Mouse (Mus musculus) MEL (cell line): ENCODE data around the gene Pdzd7. TPM values are rescaled to one million over a fixed set of nuclear protein-coding genes. Genes with fewer than 3 reads are reported as not detected.

Experiments used
- DNase-seq: peaks from one replicate; pipeline ENCODE4 v3.0.0; 2011; ENCODE audit warnings: low read depth, low spot score
- H3K27ac ChIP-seq: 2 replicates; pipeline ENCODE4 v1.5.1; 2012; ENCODE audit warnings: low read depth, mild to moderate bottlenecking, control low read depth, low read length, moderate library complexity; ENCODE audit not compliant: control insufficient read depth
- H3K27me3 ChIP-seq, 2 experiments: fragments of 150-350 bp in 1 of 2; sonication (generic) in 1 of 2; 2 replicates each; pipeline ENCODE4 v1.6.1; 2012; ENCODE audit warnings: low read length in 2 of 2, mild to moderate bottlenecking in 2 of 2, improper control_type of control experiment in 1 of 2, moderate library complexity in 1 of 2; ENCODE audit not compliant: insufficient read depth in 2 of 2, control insufficient read depth in 1 of 2
- H3K36me3 ChIP-seq, 2 experiments: 2 replicates each; pipeline ENCODE4 v1.6.1; 2012 to 2014; ENCODE audit warnings: low read length in 2 of 2, improper control_type of control experiment in 1 of 2, inconsistent platforms in 1 of 2, mild to moderate bottlenecking in 1 of 2; ENCODE audit not compliant: insufficient read depth in 2 of 2, control insufficient read depth in 1 of 2
- H3K4me1 ChIP-seq, 2 experiments: fragments of 150-350 bp in 1 of 2; sonication (generic) in 1 of 2; 2 replicates each; pipeline ENCODE4 v1.6.1; 2012; ENCODE audit warnings: low read length in 2 of 2, improper control_type of control experiment in 1 of 2, mild to moderate bottlenecking in 1 of 2; ENCODE audit not compliant: insufficient read depth in 2 of 2, control insufficient read depth in 1 of 2
- H3K4me3 ChIP-seq, 2 experiments: fragments of 150-350 bp in 1 of 2; sonication (generic) in 1 of 2; 2 replicates each; pipeline ENCODE4 v1.5.1; 2012; ENCODE audit warnings: low read depth in 2 of 2, low read length in 2 of 2, mild to moderate bottlenecking in 2 of 2, moderate library complexity in 2 of 2, control low read depth in 1 of 2, improper control_type of control experiment in 1 of 2; ENCODE audit not compliant: control insufficient read depth in 1 of 2, insufficient read depth in 1 of 2
- H3K79me2 ChIP-seq: 2 replicates; pipeline ENCODE4 v1.6.1; 2012; ENCODE audit warnings: mild to moderate bottlenecking, low read length, moderate library complexity; ENCODE audit not compliant: control insufficient read depth, poor library complexity, insufficient read depth
- H3K9ac ChIP-seq: 2 replicates; pipeline ENCODE4 v1.6.1; 2012; ENCODE audit warnings: low read depth, mild to moderate bottlenecking, control low read depth, low read length, moderate library complexity; ENCODE audit not compliant: control insufficient read depth, poor library complexity, severe bottlenecking
- H3K9me3 ChIP-seq: fragments of 150-350 bp; sonication (generic); replicated peaks from 2 replicates; pipeline ENCODE4 v1.6.1; 2012; ENCODE audit warnings: mild to moderate bottlenecking, low read length, improper control_type of control experiment, moderate library complexity; ENCODE audit not compliant: insufficient read depth
- BHLHE40 ChIP-seq: IDR thresholded peaks from 2 replicates; pipeline ENCODE4 v1.6.1; 2012; ENCODE audit warnings: low read depth, mild to moderate bottlenecking, inconsistent platforms, low read length, improper control_type of control experiment, borderline replicate concordance
- CTCF ChIP-seq, 3 experiments: IDR thresholded peaks in 2 of 3; conservative IDR thresholded peaks in 1 of 3; 2 replicates each; pipeline ENCODE4 v1.5.1; 2011 to 2012; ENCODE audit warnings: low read length in 3 of 3, low read depth in 2 of 3, mild to moderate bottlenecking in 2 of 3, improper control_type of control experiment in 1 of 3, inconsistent platforms in 1 of 3, mixed read lengths in 1 of 3, moderate library complexity in 1 of 3; ENCODE audit not compliant: control insufficient read depth in 1 of 3, insufficient read depth in 1 of 3, poor library complexity in 1 of 3, severe bottlenecking in 1 of 3
- E2F4 ChIP-seq: IDR thresholded peaks from 2 replicates; pipeline ENCODE4 v1.6.1; 2011; ENCODE audit warnings: low read depth, low read length, improper control_type of control experiment, borderline replicate concordance
- ETS1 ChIP-seq: IDR thresholded peaks from 2 replicates; pipeline ENCODE4 v1.6.1; 2012; ENCODE audit warnings: low read depth, mild to moderate bottlenecking, inconsistent platforms, low read length, improper control_type of control experiment, moderate library complexity
- JUND ChIP-seq: IDR thresholded peaks from 2 replicates; pipeline ENCODE4 v1.6.1; 2011; ENCODE audit warnings: low read depth, mild to moderate bottlenecking, improper control_type of control experiment, low read length
- KAT2A ChIP-seq: conservative IDR thresholded peaks from 2 replicates; pipeline ENCODE4 v1.6.1; 2012; ENCODE audit warnings: low read depth, low read length, improper control_type of control experiment, inconsistent platforms
- MAZ ChIP-seq: IDR thresholded peaks from 2 replicates; pipeline ENCODE4 v1.6.1; 2012; ENCODE audit warnings: low read depth, mild to moderate bottlenecking, inconsistent platforms, low read length, improper control_type of control experiment
- MYC ChIP-seq: IDR thresholded peaks from 2 replicates; pipeline ENCODE4 v1.6.1; 2011; ENCODE audit warnings: low read depth, mild to moderate bottlenecking, low read length, improper control_type of control experiment, moderate library complexity
- NELFE ChIP-seq: IDR thresholded peaks from 2 replicates; pipeline ENCODE4 v1.6.1; 2011; ENCODE audit warnings: low read depth, low read length, improper control_type of control experiment
- NRF1 ChIP-seq: IDR thresholded peaks from 2 replicates; pipeline ENCODE4 v1.6.1; 2014; ENCODE audit warnings: low read depth, mild to moderate bottlenecking, inconsistent platforms, low read length, improper control_type of control experiment, moderate library complexity; ENCODE audit not compliant: poor library complexity, insufficient read depth, severe bottlenecking
- RAD21 ChIP-seq: IDR thresholded peaks from 2 replicates; pipeline ENCODE4 v1.6.1; 2011; ENCODE audit warnings: mild to moderate bottlenecking, low read depth, low read length, improper control_type of control experiment
- SIN3A ChIP-seq: IDR thresholded peaks from 2 replicates; pipeline ENCODE4 v1.6.1; 2012; ENCODE audit warnings: low read length, improper control_type of control experiment, inconsistent platforms
- SMC3 ChIP-seq: IDR thresholded peaks from 2 replicates; pipeline ENCODE4 v1.6.1; 2011; ENCODE audit warnings: low read depth, low read length, improper control_type of control experiment
- ZC3H11A ChIP-seq: IDR thresholded peaks from 2 replicates; pipeline ENCODE4 v1.6.1; 2012; ENCODE audit warnings: low read depth, mild to moderate bottlenecking, inconsistent platforms, low read length, improper control_type of control experiment
- polyA plus RNA-seq, 2 experiments: library from polyadenylated mRNA; stranded (reverse) in 1 of 2; unstranded in 1 of 2; fragments of >175 nt in 1 of 2; fragments of >200 nt in 1 of 2; gene quantifications; 2 replicates each; pipeline versions ENCODE4 v1.2.1 to v1.2.4; 2012; ENCODE audit warnings: low replicate concordance in 2 of 2, low read depth in 1 of 2; ENCODE audit not compliant: insufficient read length in 2 of 2, insufficient read depth in 1 of 2, missing spikeins in 1 of 2
- total RNA-seq: library from RNA; depleted of rRNA; stranded (reverse); fragments of 300-350 nt; gene quantifications from 2 replicates; pipeline ENCODE4 v1.2.3, GENCODE M21; 2012

Pdzd7 gene
- total and polyA plus RNA-seq, 3 experiments = 0.08 to 0.56 TPM; not detected in 1

DNA sequence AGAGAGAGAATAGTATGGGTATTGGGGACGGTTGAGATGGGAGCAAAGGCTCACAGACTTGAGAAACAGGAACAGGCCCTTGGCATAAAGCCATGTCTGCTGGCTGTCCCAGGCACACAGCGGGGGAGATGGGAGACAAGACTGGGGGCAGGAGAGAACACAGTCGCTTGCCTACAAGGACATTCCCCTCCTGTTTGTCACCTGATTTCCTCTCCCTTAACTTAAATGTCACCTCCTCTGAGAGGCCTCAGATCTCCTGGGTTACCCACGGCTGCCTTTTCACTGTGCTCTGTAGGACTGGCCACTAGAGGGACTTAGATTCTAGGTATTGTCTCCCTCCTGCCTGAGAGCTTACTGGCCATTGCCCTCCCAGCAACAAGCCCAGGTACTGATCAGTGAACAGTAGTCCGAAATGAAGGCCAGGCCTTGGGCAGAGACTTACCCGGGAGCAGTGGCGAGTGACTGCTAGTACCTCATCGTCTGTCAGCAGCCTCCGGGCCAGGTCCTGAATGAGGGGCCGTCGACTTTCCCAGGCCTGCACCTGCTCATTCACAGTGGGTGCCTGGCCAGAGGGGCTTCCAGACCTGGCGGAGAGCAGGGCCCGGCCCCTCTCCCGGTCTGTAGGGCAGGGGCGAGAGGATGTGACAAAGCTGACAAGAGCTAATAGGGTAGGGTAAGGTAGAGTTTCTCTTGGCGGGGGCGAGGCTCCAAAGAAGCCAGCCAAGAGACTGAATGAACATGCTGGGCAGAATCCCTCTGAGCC, 12.8 kb downstream of the Pdzd7 start (continued):
- TF ChIP-seq NRF1 = no peak
- no peak for TF ChIP-seq KAT2A
- peak; percentile 82 for TF ChIP-seq MAZ
- TF ChIP-seq, all 39 proteins: peak for 14

- H3K36me3 ChIP-seq = peaks cover 0 to 10% of the 10 kb centered on the region in 2 experiments; a peak in 2 of 4 replicates
- no peaks in the 10 kb centered on the region for H3K9me3 ChIP-seq
- peak overlapping the region in 1 of 2 experiments; percentile 33; a peak in 1 of 4 replicates for H3K4me3 ChIP-seq
- no peaks in the 10 kb centered on the region for H3K27me3 ChIP-seq
- peaks cover 8 to 22% of the 10 kb centered on the region in 2 experiments for H3K4me1 ChIP-seq
- no peak overlapping the region for H3K27ac ChIP-seq
- peak; percentile 92 for DNase-seq
- peak overlapping the region; percentile 54; the same call in 1 of the 2 replicates for H3K9ac ChIP-seq
- H3K79me2 ChIP-seq = no peaks in the 10 kb centered on the region
- peak; percentile 81 for TF ChIP-seq ZC3H11A
- TF ChIP-seq RAD21 = peak; percentile 92
- TF ChIP-seq SIN3A = peak; percentile 56
- TF ChIP-seq SMC3 = peak; percentile 75
- 0 out of 2 replicates have a peak, but pooled peaks have one; percentile 9 for TF ChIP-seq ETS1
- peak; percentile 58; the same call in 1 of the 2 replicates for TF ChIP-seq MAZ
- TF ChIP-seq NELFE = no peak
- TF ChIP-seq CTCF (IDR thresholded peaks at IDR 0.05 in 2 of 3, conservative IDR thresholded peaks at IDR 0.05 in 1 of 3; ENCODE audit: control insufficient read depth in 1 of 3, insufficient read depth in 1 of 3, low read depth in 2 of 3, low read length in 3 of 3, poor library complexity in 1 of 3, severe bottlenecking in 1 of 3) = peak; percentile 93 to 99 (median 97)
- TF ChIP-seq E2F4 = no peak
- peak; percentile 47; the same call in 1 of the 2 replicates for TF ChIP-seq MYC
Observed at GRCm38 (mm10) chr19:45031780-45032179, 13.7 kb downstream of the Pdzd7 start.

GRCm38 (mm10) chr19:45030746-45031693, 14.5 kb downstream of the Pdzd7 start:
- Histone ChIP-seq H3K9ac (peak overlapping the region; percentile 66), H3K27ac (no peak overlapping the region), H3K9me3 (no peaks in the 10 kb centered on the region), H3K79me2 (no peaks in the 10 kb centered on the region), H3K36me3 (peaks cover 0 to 10% of the 10 kb centered on the region in 2 experiments; a peak in 2 of 4 replicates), H3K4me1 (peaks cover 8 to 22% of the 10 kb centered on the region in 2 experiments), H3K27me3 (no peaks in the 10 kb centered on the region), H3K4me3 (peak overlapping the region; percentile 66 to 74)
- 0 out of 2 replicates have a peak, but pooled peaks have one; percentile 10 for TF ChIP-seq JUND
- peak; percentile 92 to 97 (median 96) for TF ChIP-seq CTCF (IDR thresholded peaks at IDR 0.05 in 2 of 3, conservative IDR thresholded peaks at IDR 0.05 in 1 of 3; ENCODE audit: control insufficient read depth in 1 of 3, insufficient read depth in 1 of 3, low read depth in 2 of 3, low read length in 3 of 3, poor library complexity in 1 of 3, severe bottlenecking in 1 of 3)
- 0 out of 2 replicates have a peak, but pooled peaks have one; percentile 0 for TF ChIP-seq MYC
- TF ChIP-seq MAZ = no peak; the same call in 1 of the 2 replicates
- TF ChIP-seq NELFE = 0 out of 2 replicates have a peak, but pooled peaks have one; percentile 5
- TF ChIP-seq RAD21 = peak; percentile 45
- TF ChIP-seq SMC3 = peak; percentile 77
- no peak for TF ChIP-seq BHLHE40
- peak; percentile 54 for TF ChIP-seq SIN3A
- DNase-seq = peak; percentile 95
